Mouse (Mus musculus): ENCODE results near the gene Apopt1.

Gene Apopt1

DNA sequence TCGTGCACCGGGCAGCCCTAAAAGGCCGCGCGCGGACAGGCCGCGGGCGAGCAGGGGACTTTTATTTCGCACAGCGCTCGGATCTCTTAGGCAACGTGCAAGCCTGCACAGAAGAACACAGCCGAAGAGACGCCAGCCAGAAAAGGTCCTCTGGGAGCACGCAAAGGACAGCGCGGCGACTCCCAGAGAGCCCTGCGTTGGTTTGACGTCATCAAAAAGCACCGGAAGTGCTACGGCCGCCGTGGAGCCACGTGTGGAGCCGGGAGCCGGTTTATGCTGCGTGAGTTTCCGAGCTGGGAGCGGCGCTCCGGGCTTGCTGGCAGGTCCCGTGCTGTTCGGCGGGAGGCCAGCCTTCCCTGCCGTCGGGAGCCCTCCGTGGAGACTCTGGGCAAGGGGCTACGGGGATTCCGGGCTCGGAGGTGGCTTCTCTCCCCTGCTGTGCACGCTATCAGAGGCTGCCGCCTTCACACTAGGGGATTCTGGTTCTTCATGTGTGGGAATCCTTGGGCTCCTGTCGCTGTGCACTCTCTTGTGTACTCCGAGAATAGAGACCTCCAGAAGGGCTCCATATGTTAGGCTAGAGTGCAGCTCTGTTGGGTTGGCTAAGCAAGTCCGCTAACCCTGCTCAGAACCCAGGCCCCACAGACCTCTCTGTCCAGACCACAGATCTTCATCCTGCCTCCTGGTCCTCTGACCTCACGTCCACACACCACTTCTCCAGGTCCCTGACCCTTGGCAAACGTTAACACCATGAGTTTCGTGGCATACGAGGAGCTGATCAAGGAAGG is 35.0 kb upstream of the Apopt1 start, which contains the start of gene Trmt61a:
TSS of gene Trmt61a (plus strand) at position 224 of the 788 bp plus-strand sequence.
- in situ Hi-C loops (cut with MboI; ENCODE audit: unreplicated experiment in 2 of 2) = loop anchor here in 1 of 2 experiments (25.0 kb wide), 1 partner anchor 859 kb away; no protein-coding TSS in a partner anchor

DNA sequence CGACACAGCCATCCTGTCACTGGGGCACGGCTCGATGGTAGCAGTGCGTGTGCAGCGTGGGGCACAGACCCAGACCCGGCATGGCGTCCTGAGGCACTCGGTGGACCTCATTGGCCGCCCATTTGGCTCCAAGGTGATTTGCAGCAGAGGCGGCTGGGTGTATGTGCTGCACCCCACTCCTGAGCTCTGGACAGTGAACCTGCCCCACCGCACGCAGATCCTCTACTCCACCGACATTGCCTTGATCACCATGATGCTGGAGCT is 34.5 kb upstream of the Apopt1 start:
- in situ Hi-C loops (cut with MboI; ENCODE audit: unreplicated experiment in 2 of 2) = loop anchor here in 1 of 2 experiments (25.0 kb wide), 1 partner anchor 859 kb away; no protein-coding TSS in a partner anchor

DNA sequence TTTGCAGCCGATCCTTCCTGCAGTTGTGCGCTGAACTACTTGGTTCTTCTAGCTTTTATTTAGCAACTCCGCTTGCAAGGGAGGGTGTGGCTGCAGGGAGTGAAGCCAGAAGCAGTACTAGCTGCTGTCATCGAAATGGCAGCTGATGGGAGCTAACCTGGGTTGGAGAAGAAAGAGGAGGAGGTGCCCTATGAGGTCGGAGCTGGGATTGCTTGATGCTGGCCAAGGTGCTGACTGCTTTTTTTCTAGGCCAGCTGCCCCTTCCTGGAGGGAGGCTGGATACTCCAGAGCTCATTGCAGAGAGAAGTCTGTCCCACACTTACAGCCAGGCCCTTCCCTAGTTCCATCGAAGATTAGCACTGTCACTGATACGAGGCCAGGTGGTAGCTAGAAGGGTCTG is 34.1 kb upstream of the Apopt1 start:
- in situ Hi-C loops (cut with MboI; ENCODE audit: unreplicated experiment in 2 of 2) = loop anchor here in 1 of 2 experiments (25.0 kb wide), 1 partner anchor 858 kb away; no protein-coding TSS in a partner anchor

DNA sequence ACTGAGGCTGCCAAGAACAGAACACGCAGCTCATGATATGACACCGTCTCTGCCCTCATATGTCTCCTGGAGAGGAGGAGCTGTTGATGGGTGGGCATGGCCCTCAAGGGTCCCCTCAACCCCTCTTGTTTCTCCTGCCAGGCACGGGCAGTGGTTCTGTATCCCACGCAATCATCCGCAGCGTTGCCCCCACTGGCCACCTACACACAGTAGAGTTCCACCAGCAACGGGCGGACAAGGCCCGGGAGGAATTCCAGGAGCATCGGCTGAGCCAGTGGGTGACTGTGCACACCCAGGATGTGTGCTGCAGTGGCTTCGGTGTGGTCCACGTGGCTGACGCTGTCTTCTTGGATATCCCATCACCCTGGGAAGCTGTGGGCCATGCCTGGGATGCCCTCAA is 32.4 kb upstream of the Apopt1 start:
- in situ Hi-C loops (cut with MboI; ENCODE audit: unreplicated experiment in 2 of 2) = loop anchor here in 1 of 2 experiments (25.0 kb wide), 1 partner anchor 857 kb away; no protein-coding TSS in a partner anchor

DNA sequence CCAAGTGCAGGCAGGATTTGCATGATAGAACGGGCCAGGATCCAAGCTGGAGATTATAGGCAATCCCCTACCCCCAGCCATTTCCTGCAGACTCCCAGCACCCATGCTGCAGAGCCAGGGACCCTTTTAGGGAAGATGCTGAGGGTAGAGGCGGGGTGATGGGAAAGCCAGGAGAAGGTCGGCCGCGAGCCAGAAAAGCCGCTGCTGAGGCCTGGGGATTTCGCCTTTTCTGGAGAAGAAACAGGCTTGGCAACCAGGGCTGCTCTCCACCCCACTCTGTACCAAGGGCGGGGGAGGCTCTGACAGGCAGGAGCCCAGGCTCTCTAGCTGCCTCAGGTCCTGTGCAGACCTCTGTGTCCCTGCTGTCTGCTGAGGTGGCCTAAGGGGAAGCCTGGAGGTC is 31.8 kb upstream of the Apopt1 start:
- in situ Hi-C loops (cut with MboI; ENCODE audit: unreplicated experiment in 2 of 2) = loop anchor here in 1 of 2 experiments (25.0 kb wide), 1 partner anchor 856 kb away; no protein-coding TSS in a partner anchor

DNA sequence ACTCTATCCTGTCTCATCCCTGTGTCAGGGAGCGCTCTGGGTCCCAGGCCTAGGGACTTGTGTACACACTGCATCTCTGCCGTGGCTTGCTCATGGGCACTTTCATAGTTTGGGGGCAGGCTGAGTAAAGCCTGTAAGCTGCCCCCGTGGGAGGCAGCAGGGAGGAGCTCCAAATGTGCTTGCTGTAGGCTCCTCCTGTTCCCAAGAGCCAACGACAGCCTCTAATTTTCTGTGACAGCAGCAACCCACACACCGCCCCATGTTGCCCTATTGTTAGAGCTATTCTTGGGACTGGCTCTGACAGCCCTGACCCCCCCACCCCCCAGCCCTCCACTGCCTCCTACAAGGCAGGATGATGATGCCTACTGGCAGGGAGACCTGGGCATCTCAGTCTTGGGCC is 31.1 kb upstream of the Apopt1 start:
- in situ Hi-C loops (cut with MboI; ENCODE audit: unreplicated experiment in 2 of 2) = loop anchor here in 1 of 2 experiments (25.0 kb wide), 1 partner anchor 855 kb away; no protein-coding TSS in a partner anchor

DNA sequence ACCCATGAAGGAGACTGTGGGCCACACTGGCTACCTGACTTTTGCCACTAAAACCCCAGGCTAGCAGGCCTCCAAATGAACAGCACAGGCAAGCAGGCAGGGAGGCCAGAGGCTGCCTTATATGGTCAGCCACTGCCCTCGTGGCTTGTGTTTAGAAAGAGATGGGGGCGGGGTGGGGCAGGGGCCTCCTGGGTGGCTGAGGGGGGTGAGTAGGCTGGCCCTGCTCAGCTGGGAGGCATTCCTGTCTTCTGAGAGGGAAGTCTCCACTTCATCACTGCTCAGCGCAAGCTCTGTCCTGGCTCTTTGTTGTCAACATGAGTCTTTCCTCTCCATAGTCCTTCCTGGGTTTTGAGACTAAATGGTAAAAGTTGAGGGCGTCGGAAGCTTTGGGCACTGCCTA is 30.3 kb upstream of the Apopt1 start:
- in situ Hi-C loops (cut with MboI; ENCODE audit: unreplicated experiment in 2 of 2) = loop anchor here in 1 of 2 experiments (25.0 kb wide), 1 partner anchor 854 kb away; no protein-coding TSS in a partner anchor

DNA sequence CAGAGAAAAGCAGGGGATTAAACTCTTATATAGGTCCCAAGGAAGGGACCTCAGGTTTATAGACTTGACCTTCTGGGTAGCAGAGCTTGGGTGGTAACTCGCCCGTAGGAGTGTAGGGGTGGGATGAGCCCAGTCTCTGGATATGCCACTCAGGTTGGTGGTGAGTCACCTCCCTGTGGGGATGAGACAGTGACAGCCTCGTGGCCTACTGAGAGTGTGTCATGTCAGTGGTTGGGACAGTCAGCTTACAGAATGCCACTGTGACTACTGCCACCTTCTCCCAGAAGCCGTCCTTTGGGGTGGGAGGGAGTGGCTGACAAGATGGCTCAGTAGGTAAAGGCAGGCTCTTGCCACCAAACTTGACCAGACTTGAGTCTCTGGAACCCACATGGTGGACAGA is 26.7 kb upstream of the Apopt1 start:
- in situ Hi-C loops (cut with MboI; ENCODE audit: unreplicated experiment in 2 of 2) = loop anchor here in 1 of 2 experiments (25.0 kb wide), 1 partner anchor 851 kb away; no protein-coding TSS in a partner anchor

DNA sequence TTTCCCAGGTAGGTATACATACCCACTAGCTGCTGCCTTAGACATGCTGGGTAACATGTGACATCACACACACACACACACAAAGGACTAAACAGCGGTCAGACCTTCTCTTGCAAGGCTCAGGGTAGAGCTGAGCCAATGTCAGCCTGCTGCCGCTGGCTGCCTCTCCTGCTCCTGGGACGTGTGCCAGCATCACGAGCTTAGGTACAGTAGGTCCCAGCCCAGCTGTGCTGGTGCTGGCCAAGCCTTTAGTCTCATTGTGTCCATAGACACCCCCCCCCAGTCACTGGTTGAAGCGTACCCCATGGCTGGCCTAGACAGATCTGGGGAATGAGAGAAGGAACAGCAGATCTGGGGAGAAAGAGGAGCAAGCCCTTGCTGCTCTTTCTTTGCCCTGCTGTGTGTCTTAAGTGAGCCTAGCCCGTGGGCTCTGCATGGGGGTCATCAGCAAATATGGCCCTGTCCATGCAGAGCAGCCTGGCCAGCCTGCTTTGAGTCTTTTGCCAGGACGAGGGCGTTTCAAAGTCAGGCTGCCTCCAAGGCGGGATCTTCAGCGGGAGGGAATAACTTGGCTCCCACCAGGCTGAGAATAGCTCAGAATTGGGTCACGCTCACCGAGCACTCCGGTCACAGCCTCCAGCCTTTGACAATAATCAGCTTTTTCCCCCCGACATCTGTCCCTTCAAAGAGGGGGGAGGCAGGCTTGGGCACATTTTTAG is 25.6 kb upstream of the Apopt1 start:
- in situ Hi-C loops (cut with MboI; ENCODE audit: unreplicated experiment in 2 of 2) = loop anchor here in 1 of 2 experiments (25.0 kb wide), 1 partner anchor 850 kb away; no protein-coding TSS in a partner anchor

DNA sequence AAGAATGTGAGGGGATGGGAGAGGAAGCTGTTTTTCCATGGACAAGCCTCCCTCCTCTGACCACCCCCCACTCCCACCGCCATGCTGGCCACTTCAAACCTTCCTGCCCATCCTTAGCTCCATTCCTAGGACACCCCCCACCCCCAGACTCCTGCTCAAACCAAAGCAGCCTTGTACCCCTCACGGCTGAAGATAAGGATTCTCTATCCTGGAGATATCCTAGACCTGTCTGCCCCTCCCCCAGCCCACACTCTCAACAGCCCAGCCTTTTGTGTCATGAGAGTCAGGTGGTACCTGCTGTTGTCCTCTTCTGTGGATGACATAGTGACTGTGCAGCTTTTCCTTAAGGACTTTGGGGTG is 25.0 kb upstream of the Apopt1 start:
- in situ Hi-C loops (cut with MboI; ENCODE audit: unreplicated experiment in 2 of 2) = loop anchor here in 1 of 2 experiments (25.0 kb wide), 1 partner anchor 849 kb away; no protein-coding TSS in a partner anchor

DNA sequence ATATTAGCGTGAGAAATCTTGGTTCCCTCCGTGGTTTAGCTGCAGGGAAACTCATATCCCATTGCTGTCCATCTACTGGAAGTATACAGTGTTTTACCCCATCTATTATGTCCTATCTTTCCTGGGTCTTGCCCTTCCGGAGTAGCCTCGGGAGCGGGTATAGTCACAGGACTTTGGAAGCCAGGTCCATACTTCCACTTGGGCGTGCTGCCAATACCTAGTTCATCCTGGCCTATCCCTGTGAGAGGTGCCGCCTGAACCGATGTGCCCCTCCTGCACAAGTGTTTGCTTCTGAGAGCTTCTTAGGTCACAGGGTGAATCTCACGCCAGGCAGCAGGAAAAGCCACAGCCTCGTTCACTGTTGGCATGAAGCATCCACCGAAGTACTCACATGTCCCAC is 23.6 kb upstream of the Apopt1 start:
- in situ Hi-C loops (cut with MboI; ENCODE audit: unreplicated experiment in 2 of 2) = loop anchor here in 1 of 2 experiments (25.0 kb wide), 1 partner anchor 848 kb away; no protein-coding TSS in a partner anchor

DNA sequence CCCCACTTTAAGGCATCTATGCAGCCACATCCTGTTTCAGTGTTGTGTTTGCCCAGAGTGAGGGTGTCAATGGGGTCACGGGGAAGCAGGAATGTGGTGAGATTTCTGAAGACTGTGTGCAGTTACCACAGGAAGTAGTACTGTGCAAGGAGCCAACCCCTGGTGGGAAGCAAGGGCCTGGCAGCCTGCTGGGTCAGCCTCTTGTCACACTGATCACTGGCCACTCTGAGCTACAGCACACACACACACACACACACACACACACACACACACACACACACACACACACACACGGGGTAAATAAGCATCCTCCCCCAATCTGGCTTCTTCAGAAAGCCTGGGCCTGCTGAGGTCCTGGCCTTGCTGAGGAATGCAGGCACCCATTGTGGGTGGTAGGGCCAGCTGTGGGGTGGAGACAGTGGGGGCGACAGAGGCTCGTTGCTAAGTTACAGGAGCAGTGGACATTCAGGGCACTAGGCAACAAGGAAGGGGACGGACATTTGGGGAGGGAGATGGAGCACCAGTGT is 21.7 kb upstream of the Apopt1 start:
- in situ Hi-C loops (cut with MboI; ENCODE audit: unreplicated experiment in 2 of 2) = loop anchor here in 1 of 2 experiments (25.0 kb wide), 1 partner anchor 846 kb away; no protein-coding TSS in a partner anchor

DNA sequence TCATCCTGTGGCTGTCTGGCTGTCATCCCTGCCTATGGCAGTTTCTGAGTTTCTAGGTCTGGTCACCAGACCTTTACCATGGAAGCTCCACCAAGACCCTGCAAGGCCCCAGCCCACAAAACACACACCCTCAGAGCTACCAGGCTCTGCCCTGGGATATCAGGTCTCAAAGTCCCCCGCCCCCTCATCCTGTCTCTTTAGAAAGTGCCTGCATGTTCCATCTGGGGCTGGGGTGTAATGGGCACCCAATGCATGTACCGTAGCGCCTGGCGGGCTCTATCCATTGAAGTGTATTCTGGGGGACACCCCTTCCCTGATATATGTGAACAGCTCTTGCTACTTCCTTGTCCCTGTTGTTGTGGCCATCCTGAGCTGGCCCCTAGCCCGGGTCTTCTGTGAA is 20.2 kb upstream of the Apopt1 start:
- in situ Hi-C loops (cut with MboI; ENCODE audit: unreplicated experiment in 2 of 2) = loop anchor here in 1 of 2 experiments (25.0 kb wide), 1 partner anchor 844 kb away; no protein-coding TSS in a partner anchor

DNA sequence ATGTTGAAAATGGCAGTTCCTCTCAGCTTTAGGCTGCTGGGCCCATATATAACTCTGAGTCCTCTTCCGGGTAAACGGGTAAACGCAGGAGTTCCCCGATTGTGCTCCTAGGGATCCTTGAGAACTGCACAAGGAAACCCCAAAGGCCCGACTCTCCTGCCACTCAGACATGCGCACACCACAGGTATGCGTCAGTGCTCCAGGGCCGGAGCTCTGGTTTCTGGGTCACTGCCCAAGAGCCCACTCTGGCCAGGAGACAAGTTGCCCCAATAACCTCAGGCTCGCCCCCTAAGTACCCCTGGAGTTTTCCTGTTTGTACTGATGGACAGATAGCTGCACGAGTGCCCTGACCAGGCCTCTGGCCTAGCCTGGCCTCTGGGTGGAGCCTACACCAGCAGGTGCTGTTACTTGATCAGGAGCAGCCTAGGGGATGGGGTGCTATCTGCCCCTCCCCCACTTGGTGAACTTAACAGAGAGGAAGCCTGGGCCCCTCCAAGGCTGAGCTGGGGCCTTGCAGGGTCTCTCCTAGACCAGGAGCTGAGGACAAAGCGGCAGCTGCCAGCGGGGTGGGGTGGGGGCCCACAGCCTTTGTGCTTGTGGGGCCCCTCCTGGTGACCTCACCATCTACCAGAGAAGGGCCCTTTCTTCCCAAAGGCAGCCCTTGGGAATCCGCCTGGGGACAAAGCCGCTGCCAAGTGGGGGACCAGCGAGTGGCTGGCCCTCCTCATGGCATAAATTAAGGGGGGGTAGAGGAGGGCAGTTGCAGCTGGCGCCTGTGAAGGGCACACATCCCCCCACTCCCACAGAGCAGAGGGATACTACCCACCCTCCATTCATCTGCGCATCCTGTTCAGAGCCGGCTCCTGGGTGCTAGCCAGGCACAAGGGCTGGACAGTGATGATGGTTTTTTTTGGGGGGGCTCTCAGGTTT is 19.5 kb upstream of the Apopt1 start:
- in situ Hi-C loops (cut with MboI; ENCODE audit: unreplicated experiment in 2 of 2) = loop anchor here in 1 of 2 experiments (25.0 kb wide), 1 partner anchor 844 kb away; no protein-coding TSS in a partner anchor

DNA sequence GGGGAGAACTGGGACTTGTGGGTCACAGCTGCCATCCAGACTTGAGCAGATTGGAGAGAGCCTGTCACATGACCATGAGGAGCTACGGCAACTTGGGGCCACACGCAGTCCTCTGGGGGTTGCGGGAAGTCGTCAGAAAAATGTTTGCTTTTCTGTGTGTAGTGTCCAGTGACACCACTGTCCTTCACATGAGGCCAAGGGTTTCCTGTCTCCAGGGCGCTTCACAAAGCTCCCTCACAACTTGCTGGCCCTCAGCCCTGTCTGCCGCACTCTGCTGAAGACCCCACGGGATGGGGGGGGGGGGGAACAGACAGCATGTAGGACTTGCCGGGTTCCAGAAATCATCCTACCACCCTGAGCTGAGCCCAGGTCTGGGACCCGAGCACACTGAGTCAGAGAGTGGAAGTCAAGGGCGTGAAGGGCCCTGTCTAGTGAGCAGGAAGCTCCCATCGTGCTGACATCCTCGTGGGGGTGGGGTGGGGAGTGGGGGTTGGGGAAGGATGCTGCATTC is 18.7 kb upstream of the Apopt1 start:
- in situ Hi-C loops (cut with MboI; ENCODE audit: unreplicated experiment in 2 of 2) = loop anchor here in 1 of 2 experiments (25.0 kb wide), 1 partner anchor 843 kb away; no protein-coding TSS in a partner anchor

DNA sequence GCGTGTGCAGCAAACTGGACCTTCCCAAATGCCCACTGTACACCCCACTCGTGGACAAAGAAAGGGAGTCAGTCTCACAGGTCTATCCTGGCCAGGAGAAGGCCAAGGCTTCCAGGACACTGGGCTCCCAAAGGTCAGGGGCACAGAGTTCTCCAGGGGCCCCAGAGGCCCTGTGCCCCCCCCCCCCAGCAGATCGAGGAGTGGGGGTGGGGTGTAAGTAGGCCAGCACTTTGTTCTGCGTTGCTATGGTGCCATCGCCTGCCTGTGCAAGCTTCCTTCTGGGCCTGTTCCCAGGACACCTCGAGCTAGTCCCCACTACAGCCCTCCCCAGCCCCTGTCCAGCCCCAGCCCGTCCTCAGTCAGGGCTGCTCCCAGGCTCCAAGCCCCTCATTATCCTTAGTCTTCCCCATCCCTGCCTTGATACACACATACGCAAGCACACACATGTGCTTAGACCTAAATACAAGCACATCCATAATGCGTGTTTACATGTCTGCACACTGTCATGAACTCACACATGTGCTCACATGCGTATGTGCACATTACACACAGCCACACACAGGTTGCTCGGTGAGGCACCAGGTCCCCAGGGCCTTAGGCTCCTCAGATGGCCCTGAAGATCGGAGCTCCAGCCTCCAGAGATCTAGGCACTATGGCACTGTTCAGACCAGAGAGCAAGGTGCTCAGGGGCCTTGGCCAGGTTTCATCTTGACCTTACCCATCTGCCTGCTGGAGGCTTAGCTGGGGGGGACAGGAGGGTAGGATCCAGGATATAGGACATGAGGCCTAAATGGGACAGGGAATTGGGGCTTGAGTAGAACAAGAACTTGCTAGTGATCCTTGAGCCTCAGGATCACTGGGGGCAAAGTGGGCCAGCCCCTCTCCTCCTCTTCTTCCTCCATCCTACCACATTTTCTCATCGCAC is 17.9 kb upstream of the Apopt1 start:
- in situ Hi-C loops (cut with MboI; ENCODE audit: unreplicated experiment in 2 of 2) = loop anchor here (5.0 to 25.0 kb wide), 3 partner anchors 33 to 842 kb away; no protein-coding TSS in a partner anchor

DNA sequence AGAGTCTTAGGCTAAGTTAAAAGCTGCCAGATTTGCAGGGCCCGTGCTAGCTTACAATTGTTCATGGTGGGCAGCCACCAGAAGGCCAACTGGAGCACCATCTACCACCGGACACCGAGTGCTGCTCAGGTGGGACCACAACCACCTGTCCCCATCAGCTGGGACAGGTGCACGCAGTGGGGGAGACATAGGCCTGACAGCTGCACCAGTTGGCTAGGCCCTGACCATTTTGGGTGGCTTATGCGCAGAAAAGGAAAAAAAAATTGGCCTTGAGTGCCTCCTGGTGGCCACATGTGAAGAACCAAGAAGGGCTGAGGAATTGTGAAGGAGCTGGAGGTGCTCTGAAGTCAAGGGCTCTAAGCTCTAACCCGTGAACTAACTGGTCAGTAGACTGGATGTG is 16.8 kb upstream of the Apopt1 start:
- in situ Hi-C loops (cut with MboI; ENCODE audit: unreplicated experiment in 2 of 2) = loop anchor here (5.0 to 25.0 kb wide), 3 partner anchors 34 to 841 kb away; no protein-coding TSS in a partner anchor

DNA sequence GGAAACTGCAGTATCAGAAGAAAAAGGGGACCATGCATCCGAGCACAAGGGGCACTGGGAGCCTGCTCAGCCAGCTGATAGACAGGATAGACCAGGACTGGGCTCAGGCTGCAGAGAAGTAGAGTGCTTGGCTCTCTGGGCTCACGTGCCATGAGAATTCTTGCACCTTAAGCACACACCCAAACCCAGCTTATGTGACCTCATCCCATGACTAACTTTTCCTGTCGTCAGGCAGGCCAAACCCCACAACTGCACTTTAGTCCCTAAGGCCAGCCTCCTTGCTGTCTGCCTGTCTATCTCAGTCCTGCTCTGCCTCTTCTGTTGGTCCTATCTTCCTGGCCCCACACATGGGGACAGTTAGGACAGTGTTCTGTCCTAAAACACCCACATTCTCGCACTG is 15.4 kb upstream of the Apopt1 start:
- in situ Hi-C loops (cut with MboI; ENCODE audit: unreplicated experiment in 2 of 2) = loop anchor here (5.0 to 25.0 kb wide), 3 partner anchors 35 to 840 kb away; no protein-coding TSS in a partner anchor
